Mouse (Mus musculus) testis, adult 2 months (tissue): ENCODE data around the gene Ccdc127.

Experiments
- CTCF ChIP-seq: fragments of 200-500 bp; IDR thresholded peaks from 2 replicates; pipeline ENCODE4 v1.5.1; 2012; ENCODE audit warnings: low read depth, mild to moderate bottlenecking, inconsistent platforms, low read length, moderate library complexity; ENCODE audit not compliant: control insufficient read depth, insufficient read depth, insufficient replicate concordance
- POLR2A ChIP-seq: fragments of 200-500 bp; IDR thresholded peaks from 2 replicates; pipeline ENCODE4 v1.6.1; 2012; ENCODE audit warnings: low read depth, mild to moderate bottlenecking, inconsistent platforms, low read length, moderate library complexity; ENCODE audit not compliant: control insufficient read depth

DNA sequence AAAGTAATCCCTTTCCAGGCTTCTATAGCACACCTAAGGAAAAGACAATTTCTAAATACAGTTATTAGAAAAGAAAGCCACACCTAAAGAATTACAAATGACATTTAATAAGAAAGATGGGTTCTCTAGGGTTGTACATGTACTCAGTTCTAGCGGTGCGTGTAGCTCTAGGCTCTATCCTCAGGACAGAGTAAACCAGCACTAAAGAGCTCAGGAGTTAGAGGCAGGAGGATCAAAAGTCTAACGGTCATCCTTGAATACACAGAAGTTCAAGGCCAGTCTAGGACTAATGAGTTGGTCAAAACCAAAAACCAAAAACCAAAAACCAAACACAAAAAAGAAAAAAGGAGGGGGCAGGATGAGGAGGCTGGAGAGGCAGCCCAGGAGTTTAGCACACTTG lies 35.5 kb upstream of the Ccdc127 start:
- no peak for TF ChIP-seq CTCF
- no peak for TF ChIP-seq POLR2A
